Mouse (Mus musculus): ENCODE measurements around the gene Mad1l1.
A peak's percentile ranks its signal among the peaks of the same experiment; 100 is the strongest.

Mad1l1 gene

GRCm38 (mm10) chr5:140210417-140211184 lies 110.8 kb downstream of the Mad1l1 start:
- DNase-seq = no peak

- no peak for DNase-seq
Measured at GRCm38 (mm10) chr5:140208743-140209409, 112.5 kb downstream of the Mad1l1 start.

GRCm38 (mm10) chr5:140206726-140207703 lies 114.3 kb downstream of the Mad1l1 start:
- DNase-seq = no peak

- DNase-seq = no peak
Measured at GRCm38 (mm10) chr5:140205991-140206390, 115.4 kb downstream of the Mad1l1 start.

GRCm38 (mm10) chr5:140204465-140204864 lies 116.9 kb downstream of the Mad1l1 start:
- no peak for DNase-seq

GRCm38 (mm10) chr5:140204037-140204436 lies 117.3 kb downstream of the Mad1l1 start:
- DNase-seq = no peak

- DNase-seq = no peak
Measured at GRCm38 (mm10) chr5:140202451-140202850, 118.9 kb downstream of the Mad1l1 start.

- no peak for DNase-seq
Measured at GRCm38 (mm10) chr5:140201566-140201965, 119.8 kb downstream of the Mad1l1 start.

- DNase-seq = no peak
Measured at GRCm38 (mm10) chr5:140201109-140201508, 120.2 kb downstream of the Mad1l1 start.

- peak; percentile 76 for DNase-seq
Measured at GRCm38 (mm10) chr5:140197705-140198104, 123.6 kb downstream of the Mad1l1 start.

GRCm38 (mm10) chr5:140196446-140196845 lies 124.9 kb downstream of the Mad1l1 start:
- DNase-seq = no peak

- DNase-seq = no peak
Measured at GRCm38 (mm10) chr5:140194173-140194572, 127.2 kb downstream of the Mad1l1 start.

GRCm38 (mm10) chr5:140191539-140191938 lies 129.8 kb downstream of the Mad1l1 start:
- DNase-seq = no peak

GRCm38 (mm10) chr5:140186351-140186750 lies 135.0 kb downstream of the Mad1l1 start:
- DNase-seq = no peak

GRCm38 (mm10) chr5:140185757-140186156 lies 135.6 kb downstream of the Mad1l1 start:
- DNase-seq = no peak

- DNase-seq = no peak
Measured at GRCm38 (mm10) chr5:140183387-140183786, 138.0 kb downstream of the Mad1l1 start.

- DNase-seq = no peak
Measured at GRCm38 (mm10) chr5:140182351-140182750, 139.0 kb downstream of the Mad1l1 start.

GRCm38 (mm10) chr5:140180016-140180415 lies 141.3 kb downstream of the Mad1l1 start:
- no peak for DNase-seq

GRCm38 (mm10) chr5:140178058-140178690 lies 143.2 kb downstream of the Mad1l1 start:
- DNase-seq = peak; percentile 51

GRCm38 (mm10) chr5:140177582-140177981 lies 143.8 kb downstream of the Mad1l1 start:
- no peak for DNase-seq

GRCm38 (mm10) chr5:140176370-140176769 lies 145.0 kb downstream of the Mad1l1 start:
- no peak for DNase-seq

GRCm38 (mm10) chr5:140174814-140175490 lies 146.4 kb downstream of the Mad1l1 start:
- DNase-seq = no peak
